Mouse (Mus musculus) thymus, adult 18-20 months (tissue): ENCODE measurements around the gene Ncam1.

Experiments used
- DNase-seq, 2 experiments: peaks; one replicate each; pipeline ENCODE4 v3.0.0; 2022; ENCODE audit warnings: mixed read lengths in 2 of 2

Gene Ncam1

DNA sequence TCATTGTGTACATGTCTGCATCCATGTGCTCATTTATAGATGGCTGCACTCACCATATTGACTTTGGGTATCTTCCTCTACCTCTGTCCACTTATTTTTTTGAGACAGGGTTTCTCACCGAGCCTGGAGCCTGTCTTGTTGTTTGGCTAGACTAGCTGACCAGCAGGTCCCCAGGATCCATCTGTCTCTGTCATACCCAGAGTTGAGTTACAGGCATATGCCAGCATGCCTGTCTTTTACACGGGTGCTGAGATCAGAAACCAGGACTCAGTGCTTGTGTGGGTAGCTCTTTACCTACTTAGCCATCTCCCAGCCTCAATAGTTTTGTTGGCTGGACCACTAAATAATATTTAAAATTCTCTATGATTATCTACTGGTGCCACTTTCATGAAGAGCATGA lies 180.5 kb downstream of the Ncam1 start:
- DNase-seq = no peak

- DNase-seq = no peak
These were observed 181.5 kb downstream of the Ncam1 start for GRCm38 (mm10) chr9:49617216-49617615.

- no peak for DNase-seq
These were observed 186.3 kb downstream of the Ncam1 start for GRCm38 (mm10) chr9:49612387-49612786.

- DNase-seq = no peak
These were observed 190.5 kb downstream of the Ncam1 start for GRCm38 (mm10) chr9:49608191-49608590.

- no peak for DNase-seq
These were observed 192.0 kb downstream of the Ncam1 start for GRCm38 (mm10) chr9:49606717-49607116.

GRCm38 (mm10) chr9:49606317-49606716 lies 192.4 kb downstream of the Ncam1 start:
- no peak for DNase-seq

- no peak for DNase-seq
These were observed 192.9 kb downstream of the Ncam1 start for GRCm38 (mm10) chr9:49605791-49606190.

DNA sequence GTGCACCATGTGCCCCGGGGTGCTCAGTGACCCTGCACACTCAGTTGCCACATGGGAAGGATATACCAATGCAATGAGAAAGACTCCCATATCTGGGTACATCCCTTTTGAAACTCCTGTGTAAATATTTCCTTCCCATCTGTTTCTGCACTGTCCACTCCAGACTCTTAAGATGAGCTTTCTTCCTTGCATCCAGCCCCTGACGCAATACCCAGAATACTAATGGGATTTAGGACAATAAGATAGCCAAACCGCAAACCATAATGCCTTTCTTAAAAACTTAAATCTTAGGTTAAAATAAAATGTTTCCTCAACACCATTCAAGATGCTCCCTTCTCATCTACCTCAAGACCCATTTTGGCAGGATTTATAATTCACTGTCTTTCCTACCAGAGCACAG lies 193.4 kb downstream of the Ncam1 start:
- no peak for DNase-seq

- no peak for DNase-seq
These were observed 197.5 kb downstream of the Ncam1 start for GRCm38 (mm10) chr9:49601215-49601614.

DNA sequence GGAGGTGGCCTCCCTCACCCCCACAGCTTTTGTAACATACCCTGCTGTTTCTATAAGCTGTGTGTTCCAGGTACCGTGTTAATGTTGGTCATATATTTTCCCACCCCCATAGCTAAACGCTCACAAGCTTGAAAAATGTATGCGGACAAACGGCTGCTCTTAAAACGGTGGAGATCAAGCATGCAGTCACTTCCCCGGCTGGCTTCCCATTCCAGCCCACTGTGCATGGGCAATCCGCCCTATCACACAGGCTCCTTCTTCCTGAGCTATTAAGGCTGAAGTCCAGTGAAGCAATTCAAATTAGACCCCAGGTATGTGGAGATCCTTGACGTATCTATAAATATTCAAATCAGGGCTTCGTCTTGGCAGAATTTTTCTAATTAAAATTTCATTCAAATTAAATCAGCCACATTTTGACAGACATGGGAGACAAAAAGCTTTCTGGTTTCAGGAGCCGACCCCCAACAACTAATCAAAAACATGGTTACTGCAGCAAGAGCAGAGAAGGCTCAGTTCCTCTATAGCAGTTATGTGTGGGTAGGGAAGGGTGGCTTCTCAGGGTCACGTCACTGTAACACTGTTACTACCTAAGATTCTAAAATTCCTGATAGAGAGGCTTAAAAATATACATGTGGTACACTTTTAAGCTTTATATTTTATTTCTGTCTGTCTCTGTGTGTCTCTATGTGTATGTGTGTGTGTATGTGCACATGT lies 202.9 kb downstream of the Ncam1 start:
- no peak for DNase-seq

DNA sequence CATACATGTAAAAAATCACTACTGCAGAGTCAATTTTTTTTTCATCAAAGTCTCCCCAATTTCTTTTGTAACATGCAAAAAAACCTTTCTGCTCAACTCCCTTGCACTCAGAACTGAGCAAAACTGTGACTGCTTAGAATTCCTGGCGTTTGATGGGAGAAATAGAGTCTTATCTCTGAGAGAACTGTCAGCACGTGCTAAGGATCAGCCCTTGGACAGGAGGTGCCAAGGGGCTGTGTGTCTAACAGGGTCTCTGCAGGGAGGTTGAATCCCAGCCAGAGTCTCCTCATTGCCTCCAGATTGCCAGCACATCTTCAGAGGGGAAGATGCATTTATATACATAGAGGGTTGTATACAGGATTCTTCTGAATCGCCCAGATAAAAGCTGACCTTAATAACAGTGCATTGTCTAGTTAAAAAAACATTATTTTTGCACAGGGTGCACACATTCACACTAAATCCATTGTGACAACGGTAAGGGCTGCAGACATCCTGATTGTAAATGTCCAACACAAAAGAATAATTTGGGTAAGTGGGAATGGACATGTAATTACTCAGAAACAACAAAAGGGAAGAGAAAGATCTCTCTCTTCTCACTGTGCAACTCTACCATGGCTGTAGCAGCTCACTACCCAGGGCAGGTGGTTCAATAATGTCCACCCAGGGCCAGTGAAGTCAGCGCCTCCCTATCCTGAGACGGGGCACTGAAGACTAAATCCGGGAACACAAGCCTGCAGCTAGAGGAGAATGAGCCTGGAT lies 203.7 kb downstream of the Ncam1 start:
- DNase-seq = no peak

DNA sequence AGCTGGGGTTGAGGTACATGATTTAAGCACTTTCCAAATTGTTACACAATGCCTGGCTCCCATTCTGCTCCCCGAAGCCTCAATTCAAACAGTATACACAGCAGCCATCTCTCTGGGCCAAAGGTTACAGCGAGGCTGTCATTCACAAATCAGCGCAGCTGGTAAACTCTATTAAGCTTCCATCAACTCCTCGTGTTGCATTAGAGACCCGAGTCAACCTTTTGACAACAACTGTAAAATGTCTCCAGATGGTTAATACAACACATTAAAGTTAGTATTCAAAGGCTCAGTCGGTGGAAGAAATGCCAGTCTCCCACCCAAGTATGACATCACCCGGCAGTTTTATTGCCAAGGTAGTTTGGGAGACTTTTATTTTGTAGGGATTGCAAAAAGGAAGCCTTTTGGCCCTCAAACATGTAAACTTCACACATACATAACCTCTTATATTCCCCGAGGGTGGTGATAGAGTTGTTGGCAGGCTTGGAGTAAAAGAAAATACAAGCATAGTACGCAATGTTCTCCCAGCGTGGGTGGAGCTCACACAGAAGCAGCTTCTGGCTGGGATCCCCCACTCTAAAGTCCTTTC lies 204.7 kb downstream of the Ncam1 start:
- DNase-seq = no peak

DNA sequence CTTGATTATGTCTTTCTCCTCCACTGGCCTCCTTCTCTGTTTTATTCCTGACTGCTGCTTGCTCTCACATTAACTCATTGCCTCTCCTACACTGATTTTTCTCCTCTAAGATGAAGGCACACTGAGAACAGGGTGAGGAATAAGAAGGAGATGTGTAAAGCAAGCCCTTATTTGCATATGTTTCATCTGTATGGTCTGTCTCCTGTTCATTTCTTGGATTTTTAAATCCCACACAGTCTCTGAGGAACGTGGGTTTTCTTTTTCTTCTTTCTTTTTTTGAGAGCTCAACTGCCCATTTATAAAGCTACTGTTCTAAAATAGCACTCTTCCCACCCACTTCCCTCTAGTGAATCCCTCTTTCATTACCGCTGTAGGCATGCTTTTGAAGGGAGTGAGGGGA lies 206.7 kb downstream of the Ncam1 start:
- DNase-seq = no peak

- no peak for DNase-seq
These were observed 208.5 kb downstream of the Ncam1 start for GRCm38 (mm10) chr9:49590261-49590660.

DNA sequence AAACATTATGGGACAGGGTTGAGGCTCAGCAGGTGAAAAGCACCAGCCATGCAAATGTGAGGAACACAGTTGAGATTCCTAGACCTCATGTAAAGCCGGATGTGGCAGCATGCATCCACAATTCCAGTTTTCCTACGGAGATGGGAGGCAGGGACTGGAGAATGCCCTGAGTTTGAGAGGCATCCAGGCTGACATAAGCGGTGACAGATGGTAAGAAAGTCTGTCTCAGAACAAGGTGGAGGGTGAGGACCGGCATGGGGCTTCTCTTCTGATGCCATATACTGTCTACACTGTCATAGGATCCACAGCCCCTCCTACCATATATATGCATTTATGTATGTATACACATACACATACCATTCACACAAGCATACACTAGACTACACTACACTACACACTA lies 221.6 kb downstream of the Ncam1 start:
- no peak for DNase-seq

DNA sequence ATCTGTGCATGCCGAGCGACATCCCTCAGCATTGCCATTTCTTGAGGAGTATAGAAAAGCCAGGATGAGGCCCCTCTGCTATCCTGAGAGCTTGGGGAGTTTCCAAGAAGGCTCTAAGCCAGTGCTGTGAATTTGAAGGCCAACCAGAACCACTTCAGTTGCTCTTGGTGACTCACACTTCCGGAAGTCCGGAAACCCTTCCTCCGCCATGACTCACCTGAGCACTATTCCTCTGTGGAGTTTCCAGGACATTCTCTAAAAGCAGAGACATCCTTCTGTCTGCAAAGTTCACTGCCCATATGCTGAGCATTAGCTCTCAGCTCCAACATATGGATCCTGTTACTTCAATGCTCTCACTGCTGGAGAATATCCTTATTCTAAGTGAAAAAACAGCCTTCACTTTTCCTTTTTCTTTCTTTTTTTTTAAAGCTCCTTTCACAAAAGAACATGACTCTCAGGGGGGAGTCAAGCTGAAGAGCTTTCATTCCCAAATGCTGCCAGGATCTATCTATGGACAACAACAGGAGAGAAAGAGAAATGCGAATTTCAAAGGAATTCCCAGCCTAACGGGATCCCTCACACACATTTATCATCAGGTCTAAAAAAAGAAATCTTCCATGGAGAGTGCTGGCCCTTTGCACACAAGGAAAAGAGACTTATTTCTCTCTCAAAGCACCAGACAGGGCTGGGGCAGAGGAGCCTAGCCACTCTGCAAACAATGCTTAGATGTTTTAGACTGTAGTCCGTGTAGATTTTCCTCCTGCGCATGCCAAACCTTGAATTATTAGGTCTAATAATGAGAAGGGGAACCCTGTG lies 226.8 kb downstream of the Ncam1 start:
- DNase-seq = no peak

DNA sequence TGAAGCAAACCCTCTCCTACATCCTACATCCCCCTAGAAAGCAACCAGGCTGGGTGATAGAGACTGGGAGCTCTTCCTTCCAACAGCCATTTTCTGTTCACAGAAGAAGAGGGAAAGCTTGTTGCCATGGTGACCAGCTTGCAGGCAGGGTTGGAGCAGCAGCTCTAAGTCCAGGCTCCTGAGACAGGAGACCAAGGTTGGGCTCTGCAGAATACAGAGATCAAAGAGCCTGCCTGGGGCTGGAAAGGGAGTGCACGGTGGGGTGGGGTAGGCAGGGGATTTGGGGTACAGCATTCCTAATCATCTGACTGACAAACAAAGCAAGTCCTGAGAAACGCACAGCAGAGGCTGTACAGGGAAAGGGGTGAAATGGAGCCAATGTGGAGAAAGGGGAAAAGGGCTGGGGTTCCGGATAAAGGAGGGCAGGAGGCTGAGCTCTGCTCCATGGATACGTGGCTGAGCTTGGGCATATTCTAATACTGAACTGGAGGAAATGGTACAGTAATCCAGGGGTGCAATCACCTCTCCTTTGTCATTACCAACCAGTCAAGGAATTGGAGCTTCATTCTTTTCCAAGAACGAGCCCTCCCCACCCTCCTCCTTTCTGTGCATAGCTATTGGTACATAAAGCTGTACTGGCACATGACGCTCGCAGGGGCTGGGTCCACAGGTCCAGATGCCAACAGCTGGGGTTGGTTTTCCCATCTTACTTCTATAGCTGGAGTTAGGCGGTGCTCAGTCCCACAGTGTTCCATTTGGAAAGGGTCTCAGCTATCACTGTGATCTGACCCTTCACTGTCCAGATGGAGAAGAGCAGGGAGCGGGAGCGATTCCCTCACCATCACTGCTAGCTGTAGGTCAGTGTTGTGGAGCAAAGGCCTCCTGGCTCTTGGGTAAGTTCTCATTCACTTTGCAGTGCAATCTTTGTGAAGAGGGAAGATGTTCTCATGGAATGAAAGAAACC lies 227.7 kb downstream of the Ncam1 start:
- no peak for DNase-seq

GRCm38 (mm10) chr9:49570033-49570660 lies 228.6 kb downstream of the Ncam1 start:
- no peak for DNase-seq

GRCm38 (mm10) chr9:49565846-49566245 lies 232.9 kb downstream of the Ncam1 start:
- no peak for DNase-seq

- no peak for DNase-seq
These were observed 239.8 kb downstream of the Ncam1 start for GRCm38 (mm10) chr9:49558941-49559340.

DNA sequence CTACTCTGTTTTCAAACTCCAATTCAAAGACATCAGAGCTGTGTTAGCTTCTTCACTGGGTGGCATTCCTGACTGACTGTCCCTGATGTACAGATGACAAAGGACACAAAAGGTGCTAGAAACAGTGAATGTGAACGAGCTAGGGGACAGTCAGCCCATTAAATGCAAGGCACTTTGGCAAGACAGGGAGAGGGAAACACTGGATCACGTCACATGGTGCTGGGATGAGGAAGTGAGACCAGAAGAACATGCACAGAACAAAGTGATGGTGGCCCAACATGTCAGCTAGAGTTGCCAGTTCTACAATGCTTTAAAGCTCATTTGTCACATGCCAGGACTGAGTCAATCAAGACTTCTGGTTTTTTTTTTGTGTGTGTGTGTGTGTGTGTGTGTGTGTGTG lies 247.4 kb downstream of the Ncam1 start:
- DNase-seq = no peak

GRCm38 (mm10) chr9:49542593-49542992 lies 256.1 kb downstream of the Ncam1 start:
- DNase-seq = no peak
